Mouse (Mus musculus) embryonic facial prominence, embryonic 14.5 days (tissue): Measurements from ENCODE around the gene Mrps17. TPM values are rescaled to one million over a fixed set of nuclear protein-coding genes. Genes with fewer than 3 reads are reported as not detected.

ENCODE experiments used
- ATAC-seq: fragments of 200-750 bp; cut with Nextera tagmentation; 2 replicates; pipeline ENCODE4 v1.8.0; 2017; ENCODE audit warnings: low read depth, moderate number of reproducible peaks, moderate TSS enrichment
- DNase-seq: peaks from one replicate; pipeline ENCODE4 v3.0.0-alpha.2; 2015; ENCODE audit warnings: low spot score
- H3K27ac ChIP-seq: fragments of 300-500 bp; sonication (generic); replicated peaks from 2 replicates; pipeline ENCODE4 v1.5.1; 2014; ENCODE audit warnings: low read depth, mild to moderate bottlenecking, low read length, moderate library complexity
- H3K27me3 ChIP-seq: fragments of 300-500 bp; sonication (generic); replicated peaks from 2 replicates; pipeline ENCODE4 v1.6.1; 2014; ENCODE audit warnings: low read length; ENCODE audit not compliant: control insufficient read depth, insufficient read depth
- H3K36me3 ChIP-seq: fragments of 300-500 bp; sonication (generic); 2 replicates; pipeline ENCODE4 v1.6.1; 2014; ENCODE audit warnings: low read length, mixed read lengths; ENCODE audit not compliant: control insufficient read depth, insufficient read depth
- H3K4me1 ChIP-seq: fragments of 300-500 bp; sonication (generic); 2 replicates; pipeline ENCODE4 v1.6.1; 2014; ENCODE audit warnings: antibody characterized with exemption, low read length; ENCODE audit not compliant: control insufficient read depth, insufficient read depth
- H3K4me2 ChIP-seq: fragments of 300-500 bp; sonication (generic); 2 replicates; pipeline ENCODE4 v1.6.1; 2014; ENCODE audit warnings: low read depth, mild to moderate bottlenecking, low read length, moderate library complexity, mixed read lengths
- H3K4me3 ChIP-seq: fragments of 300-500 bp; sonication (generic); 2 replicates; pipeline ENCODE4 v1.5.1; 2014; ENCODE audit warnings: low read depth, mild to moderate bottlenecking, low read length
- H3K9ac ChIP-seq: fragments of 300-500 bp; sonication (generic); 2 replicates; pipeline ENCODE4 v1.6.1; 2014; ENCODE audit warnings: low read depth, mild to moderate bottlenecking, low read length, moderate library complexity, mixed read lengths
- H3K9me3 ChIP-seq: fragments of 300-500 bp; sonication (generic); 2 replicates; pipeline ENCODE4 v1.6.1; 2016; ENCODE audit warnings: low read length; ENCODE audit not compliant: control insufficient read depth
- WGBS: fragments of 180-500 bp; shearing (Covaris S2); extraction: QIAGEN DNeasy Blood & Tissue Kit; methylation state at CpG from one replicate; pipeline ENCODE4 v1.1.7; 2014; 5-methylcytosine and 5-hydroxymethylcytosine counted together
- polyA plus RNA-seq: library from polyadenylated mRNA; unstranded; fragments of >200 nt; fragmentation: Nextera tagmentation; extraction: Ambion mirVana; gene quantifications from 2 replicates; pipeline ENCODE4 v1.2.1, GENCODE M21; 2014

Gene Mrps17
- polyA plus RNA-seq, 1 experiment from 2014 or later = 196 TPM

GRCm38 (mm10) chr5:129700506-129700905 lies 14.8 kb upstream of the Mrps17 start:
- peak overlapping the region; percentile 33 for H3K4me2 ChIP-seq
- DNase-seq (peak; percentile 3), ATAC-seq (no peak)
- H3K4me3 ChIP-seq = peak overlapping the region; percentile 17; the same call in 1 of the 2 replicates
- no peaks in the 10 kb centered on the region for H3K36me3 ChIP-seq
- WGBS = 34% methylated on average over 2 of the region's 2 CpGs
- H3K9me3 ChIP-seq = no peaks in the 10 kb centered on the region
- no peak overlapping the region for H3K9ac ChIP-seq
- H3K27me3 ChIP-seq = no peaks in the 10 kb centered on the region
- no peaks in the 10 kb centered on the region for H3K4me1 ChIP-seq
- H3K27ac ChIP-seq = no peak overlapping the region

GRCm38 (mm10) chr5:129701706-129702105 lies 13.6 kb upstream of the Mrps17 start:
- H3K4me1 ChIP-seq = no peaks in the 10 kb centered on the region
- no peak overlapping the region for H3K9ac ChIP-seq
- ATAC-seq (no peak), DNase-seq (no peak)
- H3K36me3 ChIP-seq = no peaks in the 10 kb centered on the region
- WGBS = 76% methylated on average over 1 of the region's 1 CpGs
- H3K27ac ChIP-seq = no peak overlapping the region
- no peak overlapping the region for H3K4me3 ChIP-seq
- H3K4me2 ChIP-seq = no peak overlapping the region
- H3K9me3 ChIP-seq = no peaks in the 10 kb centered on the region
- no peaks in the 10 kb centered on the region for H3K27me3 ChIP-seq

- Histone ChIP-seq H3K4me2 (no peak overlapping the region), H3K27ac (no peak overlapping the region), H3K4me3 (no peak overlapping the region), H3K9ac (no peak overlapping the region), H3K27me3 (no peaks in the 10 kb centered on the region), H3K9me3 (no peaks in the 10 kb centered on the region), H3K4me1 (no peaks in the 10 kb centered on the region), H3K36me3 (no peaks in the 10 kb centered on the region)
- ATAC-seq = no peak
- DNase-seq = peak; percentile 2
Observed at GRCm38 (mm10) chr5:129703368-129703767, 11.9 kb upstream of the Mrps17 start.

GRCm38 (mm10) chr5:129708412-129708811 lies 6.9 kb upstream of the Mrps17 start, which contains the start of gene Sept14:
Gene Sept14, minus strand, starts transcription at chr5:129708512.
- Histone ChIP-seq H3K27ac (no peak within 1 kb of the TSS), H3K4me3 (no peak within 1 kb of the TSS), H3K27me3 (no peaks in the 10 kb centered on the region), H3K9ac (no peak within 1 kb of the TSS), H3K4me2 (no peak within 1 kb of the TSS), H3K36me3 (no peaks in the 10 kb centered on the region), H3K9me3 (no peaks in the 10 kb centered on the region), H3K4me1 (no peaks in the 10 kb centered on the region)
- ATAC-seq = no peak
- 58% methylated on average over 2 of the region's 2 CpGs for WGBS
- DNase-seq = no peak

GRCm38 (mm10) chr5:129717016-129717415 lies 1.7 kb downstream of the Mrps17 start:
- H3K27ac ChIP-seq = no peak overlapping the region
- whole genome bisulfite sequencing = 74% methylated on average over 9 of the region's 9 CpGs
- no peak overlapping the region for H3K4me3 ChIP-seq
- H3K9me3 ChIP-seq = no peaks in the 10 kb centered on the region
- no peaks in the 10 kb centered on the region for H3K27me3 ChIP-seq
- ATAC-seq (no peak), DNase-seq (no peak)
- H3K36me3 ChIP-seq = peaks cover 37% of the 10 kb centered on the region
- no peak overlapping the region for H3K9ac ChIP-seq
- no peak overlapping the region for H3K4me2 ChIP-seq
- peaks cover 5% of the 10 kb centered on the region; the same call in 1 of the 2 replicates for H3K4me1 ChIP-seq

- H3K9me3 ChIP-seq = no peaks in the 10 kb centered on the region
- H3K4me2 ChIP-seq = no peak overlapping the region
- DNase-seq (no peak), ATAC-seq (no peak)
- no peak overlapping the region for H3K27ac ChIP-seq
- WGBS = 88% methylated on average over 3 of the region's 3 CpGs
- H3K27me3 ChIP-seq = no peaks in the 10 kb centered on the region
- peaks cover 5% of the 10 kb centered on the region; the same call in 1 of the 2 replicates for H3K4me1 ChIP-seq
- peaks cover 37% of the 10 kb centered on the region for H3K36me3 ChIP-seq
- no peak overlapping the region for H3K9ac ChIP-seq
- H3K4me3 ChIP-seq = no peak overlapping the region
Observed at GRCm38 (mm10) chr5:129720176-129720575, 4.9 kb downstream of the Mrps17 start.

- peaks cover 16% of the 10 kb centered on the region; the same call in 1 of the 2 replicates for H3K4me1 ChIP-seq
Observed at GRCm38 (mm10) chr5:129724268-129724667, 9.0 kb downstream of the Mrps17 start.

GRCm38 (mm10) chr5:129724834-129725773 lies 9.8 kb downstream of the Mrps17 start, which contains the start of gene Nipsnap2:
Gene Nipsnap2, plus strand, starts transcription at chr5:129725063.
- H3K36me3 ChIP-seq = 0 out of 2 replicates have a peak, but pooled peaks cover 2% of the 10 kb centered on the region
- H3K9ac ChIP-seq = peak within 1 kb of the TSS; percentile 98
- peak within 1 kb of the TSS; percentile 95 for H3K27ac ChIP-seq
- under 1% methylated on average over 42 of the region's 93 CpGs for WGBS
- no peaks in the 10 kb centered on the region for H3K27me3 ChIP-seq
- DNase-seq (peak; percentile 94), ATAC-seq (peak; percentile 95)
- peak within 1 kb of the TSS; percentile 59 for H3K4me2 ChIP-seq
- H3K4me3 ChIP-seq = peak within 1 kb of the TSS; percentile 80
- H3K4me1 ChIP-seq = peaks cover 24% of the 10 kb centered on the region
- H3K9me3 ChIP-seq = no peaks in the 10 kb centered on the region

More at GRCm38 (mm10) chr5:129724268-129724667, 9.0 kb downstream of the Mrps17 start:
- DNase-seq (no peak), ATAC-seq (no peak)
- Histone ChIP-seq H3K9me3 (no peaks in the 10 kb centered on the region), H3K9ac (peak overlapping the region; percentile 98), H3K27ac (peak overlapping the region; percentile 95), H3K4me2 (peak overlapping the region; percentile 59), H3K27me3 (no peaks in the 10 kb centered on the region), H3K4me3 (peak overlapping the region; percentile 80), H3K36me3 (peaks cover 9% of the 10 kb centered on the region)
- 48% methylated on average over 4 of the region's 4 CpGs for WGBS
